In the genomic region with DNA sequence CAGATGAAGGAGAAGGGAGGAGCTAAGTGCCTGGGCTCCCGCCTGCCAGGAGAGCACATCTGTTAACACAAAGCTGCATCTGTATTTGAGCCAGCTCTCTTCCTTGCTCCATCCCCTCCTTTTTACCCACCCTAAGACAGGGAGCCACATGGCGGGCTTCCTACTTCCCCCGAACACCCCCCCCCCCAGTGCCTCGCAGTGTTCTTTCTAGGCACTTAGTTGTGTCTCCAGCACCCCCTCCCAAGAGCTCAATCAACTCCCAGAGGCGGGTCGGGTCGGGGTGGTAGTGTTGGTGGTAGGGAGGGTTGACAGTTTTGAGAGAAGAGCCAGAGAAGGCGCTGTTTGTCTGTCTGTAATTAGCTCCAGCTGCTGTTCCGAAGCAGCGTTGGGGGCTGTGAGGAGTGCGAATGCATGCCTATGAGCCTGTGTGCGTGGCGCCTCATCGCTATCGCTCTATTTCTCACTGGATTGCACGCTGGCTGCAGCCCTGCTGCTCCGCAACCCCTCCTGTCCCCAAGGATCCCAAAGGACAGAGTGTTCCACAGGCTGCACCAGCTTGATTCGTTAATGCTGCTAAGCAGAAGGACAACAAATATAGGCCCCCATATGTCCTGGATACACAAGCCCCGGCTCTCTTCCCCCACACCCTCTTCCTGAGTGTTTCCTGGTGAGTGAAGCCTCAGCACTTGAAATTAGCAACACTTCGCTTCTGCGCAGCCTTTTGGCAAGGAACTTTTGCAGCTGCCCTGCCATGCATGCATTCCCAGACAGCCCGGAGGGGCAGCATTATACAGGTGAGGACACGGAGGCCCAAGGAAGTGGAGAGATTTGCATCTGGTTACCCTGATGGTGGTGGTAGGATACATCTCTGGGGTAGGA, we compare ENCODE assay signal across 9 mouse cellular contexts. TPM values are rescaled to one million over a fixed set of nuclear protein-coding genes. Genes with fewer than 3 reads are reported as not detected.
DNase-seq lines count a peak whose midpoint lies in the region; ATAC-seq lines count a peak whose summit lies in the region.
"Had no signal": no experiment of that assay in that cellular context is flagged by ENCODE, and none has a peak within 500 bp of the region (broad histone marks: within the 10 kb centered on the region; RNA-seq: fewer than 3 reads in every experiment).

No protein-coding gene starts in this region.

- ATAC-seq in heart, embryonic 13.5 days (ENCODE audit: extremely low read depth, insufficient number of reproducible peaks, low FRiP score, low TSS enrichment): peak; percentile 14; the same call in 1 of the 2 replicates
- ATAC-seq in liver, embryonic 13.5 days (ENCODE audit: low read depth): no peak
- peak; percentile 82 for ATAC-seq in stomach, embryonic 16.5 days (ENCODE audit: insufficient read depth, low FRiP score)

- H3K4me1 ChIP-seq in heart, embryonic 13.5 days: no peaks in the 10 kb centered on the region
- H3K4me1 ChIP-seq in liver, embryonic 13.5 days (replicated peaks): no peaks in the 10 kb centered on the region
- peaks cover 7% of the 10 kb centered on the region for H3K4me1 ChIP-seq in stomach, embryonic 16.5 days (ENCODE audit: control insufficient read depth, insufficient read depth, low read length)

- peak overlapping the region; percentile 69 for H3K4me2 ChIP-seq in heart, embryonic 13.5 days
- peak overlapping the region; percentile 28; the same call in 1 of the 2 replicates for H3K4me2 ChIP-seq in liver, embryonic 13.5 days
- peak overlapping the region; percentile 42 for H3K4me2 ChIP-seq in stomach, embryonic 16.5 days (ENCODE audit: low read depth, low read length)

- 15% methylated on average over 23 of the region's 23 CpGs for WGBS in heart, embryonic 13.5 days
- 19% methylated on average over 23 of the region's 23 CpGs for WGBS in liver, embryonic 13.5 days (ENCODE audit: insufficient replicate concordance)
- 22% methylated on average over 22 of the region's 23 CpGs for WGBS in stomach, embryonic 16.5 days

- no peaks in the 10 kb centered on the region for H3K36me3 ChIP-seq in heart, embryonic 13.5 days
- H3K36me3 ChIP-seq in liver, embryonic 13.5 days: no peaks in the 10 kb centered on the region
- H3K36me3 ChIP-seq in stomach, embryonic 16.5 days (ENCODE audit: control insufficient read depth, insufficient read depth, low read length): no peaks in the 10 kb centered on the region
- H3K36me3 ChIP-seq: G1E had no signal

- no peak overlapping the region for H3K27ac ChIP-seq in heart, embryonic 13.5 days (replicated peaks)
- no peak overlapping the region for H3K27ac ChIP-seq in liver, embryonic 13.5 days
- H3K27ac ChIP-seq in stomach, embryonic 16.5 days (ENCODE audit: low read length): peak overlapping the region; percentile 79

- DNase-seq in kidney, postnatal 10 days: peak; percentile 22
- no peak for DNase-seq in kidney, adult 18-20 months
- peak; percentile 62 for DNase-seq in embryo, embryonic 10.5 days (ENCODE audit: low spot score)
- no peak for DNase-seq in liver, embryonic 13.5 days
- DNase-seq in urinary bladder, postnatal 14 days (ENCODE audit: low spot score): no peak
- DNase-seq in left cerebral cortex, postnatal 4 days: no peak

- no peaks in the 10 kb centered on the region for H3K9me3 ChIP-seq in heart, embryonic 13.5 days
- no peaks in the 10 kb centered on the region for H3K9me3 ChIP-seq in liver, embryonic 13.5 days (replicated peaks)
- H3K9me3 ChIP-seq in stomach, embryonic 16.5 days (replicated peaks; ENCODE audit: control insufficient read depth, low read length): no peaks in the 10 kb centered on the region
- H3K9me3 ChIP-seq: G1E had no signal

- H3K4me3 ChIP-seq in heart, embryonic 13.5 days: peak overlapping the region; percentile 43
- H3K4me3 ChIP-seq in liver, embryonic 13.5 days (replicated peaks): no peak overlapping the region
- H3K4me3 ChIP-seq in stomach, embryonic 16.5 days (replicated peaks; ENCODE audit: low read length): peak overlapping the region; percentile 22

- intact Hi-C loops in left cerebral cortex, postnatal 4 days (cut with DNase I): no loop called here

- peak overlapping the region; percentile 19; the same call in 1 of the 2 replicates for H3K9ac ChIP-seq in heart, embryonic 13.5 days
- H3K9ac ChIP-seq in liver, embryonic 13.5 days: no peak overlapping the region
- H3K9ac ChIP-seq in stomach, embryonic 16.5 days (ENCODE audit: low read length): no peak overlapping the region

- H3K27me3 ChIP-seq in heart, embryonic 13.5 days (replicated peaks): peaks cover 53% of the 10 kb centered on the region
- H3K27me3 ChIP-seq in liver, embryonic 13.5 days: peaks cover 41% of the 10 kb centered on the region
- peaks cover 10% of the 10 kb centered on the region for H3K27me3 ChIP-seq in stomach, embryonic 16.5 days (ENCODE audit: control insufficient read depth, insufficient read depth, low read length)

RNA-seq across cellular contexts. Expression of a gene that starts 18.7 kb away (rescaled TPM):
- 0.05 TPM in 1 of 2 replicates, not detected in the other for polyA plus RNA-seq in heart, embryonic 13.5 days (2015; fragmentation: Nextera tagmentation; extraction: Ambion mirVana)
- 0.02 TPM in 1 of 2 replicates, not detected in the other for polyA plus RNA-seq in liver, embryonic 13.5 days (2015; fragmentation: Nextera tagmentation; extraction: Ambion mirVana)
- 1.0 and 1.1 TPM in 2 replicates for polyA plus RNA-seq in stomach, embryonic 16.5 days (2015; fragmentation: Nextera tagmentation; extraction: Ambion mirVana)
- 1 to 10 TPM; 2.0 TPM for total RNA-seq in left cerebral cortex, postnatal 4 days (2021)
- total RNA-seq: G1E had no signal
- polyA plus RNA-seq: G1E had no signal

Comparison
In these comparisons a context has a peak if more than half of its experiments do, and no peak if none do; other contexts are left out.
1. DNase-seq: peak in kidney, postnatal 10 days (single experiment) and embryo, embryonic 10.5 days (single experiment); none in kidney, adult 18-20 months (single experiment), liver, embryonic 13.5 days (single experiment), urinary bladder, postnatal 14 days (single experiment) and left cerebral cortex, postnatal 4 days (single experiment).
2. Peak in every context shown above with its lines, with median percentiles within 50 percentile points of each other: H3K4me2 ChIP-seq.